Mouse (Mus musculus) neural tube, embryonic 13.5 days (tissue): Measurements from ENCODE around the gene Espn. TPM values are rescaled to one million over a fixed set of nuclear protein-coding genes. Genes with fewer than 3 reads are reported as not detected.

Source experiments
- ATAC-seq: fragments of 200-750 bp; cut with Nextera tagmentation; 2 replicates; pipeline ENCODE4 v1.8.0; 2017; ENCODE audit warnings: low read depth, mild to moderate bottlenecking, moderate TSS enrichment, moderate library complexity
- H3K27ac ChIP-seq: fragments of 300-500 bp; sonication (generic); replicated peaks from 2 replicates; pipeline ENCODE4 v1.5.1; 2015; ENCODE audit warnings: moderate library complexity, mild to moderate bottlenecking, inconsistent platforms
- H3K27me3 ChIP-seq: fragments of 300-500 bp; sonication (generic); 2 replicates; pipeline ENCODE4 v1.6.1; 2015; ENCODE audit warnings: mild to moderate bottlenecking, inconsistent platforms
- H3K36me3 ChIP-seq: fragments of 300-500 bp; sonication (generic); 2 replicates; pipeline ENCODE4 v1.6.1; 2015; ENCODE audit warnings: mild to moderate bottlenecking, inconsistent platforms
- H3K4me1 ChIP-seq: fragments of 300-500 bp; sonication (generic); replicated peaks from 2 replicates; pipeline ENCODE4 v1.6.1; 2015; ENCODE audit warnings: inconsistent platforms
- H3K4me2 ChIP-seq: fragments of 300-500 bp; sonication (generic); 2 replicates; pipeline ENCODE4 v1.6.1; 2015; ENCODE audit warnings: inconsistent platforms, mild to moderate bottlenecking, moderate library complexity
- H3K4me3 ChIP-seq: fragments of 300-500 bp; sonication (generic); 2 replicates; pipeline ENCODE4 v1.5.1; 2015; ENCODE audit warnings: mild to moderate bottlenecking, inconsistent platforms
- H3K9ac ChIP-seq: fragments of 300-500 bp; sonication (generic); 2 replicates; pipeline ENCODE4 v1.6.1; 2015; ENCODE audit warnings: moderate library complexity, mild to moderate bottlenecking, inconsistent platforms
- H3K9me3 ChIP-seq: fragments of 300-500 bp; sonication (generic); 2 replicates; pipeline ENCODE4 v1.6.1; 2016; ENCODE audit warnings: inconsistent platforms
- WGBS: fragments of 180-500 bp; shearing (Covaris S2); methylation state at CpG from one replicate; pipeline ENCODE4 v1.1.7; 2015; 5-methylcytosine and 5-hydroxymethylcytosine counted together
- polyA plus RNA-seq: library from polyadenylated mRNA; unstranded; fragments of >200 nt; fragmentation: Nextera tagmentation; extraction: Ambion mirVana; gene quantifications from 2 replicates; pipeline ENCODE4 v1.2.1, GENCODE M21; 2015

The Espn gene
- 0.21 and 0.51 TPM in 2 replicates for polyA plus RNA-seq

GRCm38 (mm10) chr4:152151966-152152544 is at the start of gene Espn:
Espn (minus strand) TSS chr4:152152371.
- no peaks in the 10 kb centered on the region for H3K36me3 ChIP-seq
- ATAC-seq, result peak; percentile 57
- no peak within 1 kb of the TSS for H3K27ac ChIP-seq
- H3K9me3 ChIP-seq, result no peaks in the 10 kb centered on the region
- peak within 1 kb of the TSS; percentile 38; the same call in 1 of the 2 replicates for H3K9ac ChIP-seq
- peak within 1 kb of the TSS; percentile 54 for H3K4me2 ChIP-seq
- WGBS, result under 1% methylated on average over 57 of the region's 57 CpGs
- H3K4me3 ChIP-seq, result peak within 1 kb of the TSS; percentile 30
- H3K4me1 ChIP-seq, result peaks cover 15% of the 10 kb centered on the region
- H3K27me3 ChIP-seq, result peaks cover 84% of the 10 kb centered on the region

DNA sequence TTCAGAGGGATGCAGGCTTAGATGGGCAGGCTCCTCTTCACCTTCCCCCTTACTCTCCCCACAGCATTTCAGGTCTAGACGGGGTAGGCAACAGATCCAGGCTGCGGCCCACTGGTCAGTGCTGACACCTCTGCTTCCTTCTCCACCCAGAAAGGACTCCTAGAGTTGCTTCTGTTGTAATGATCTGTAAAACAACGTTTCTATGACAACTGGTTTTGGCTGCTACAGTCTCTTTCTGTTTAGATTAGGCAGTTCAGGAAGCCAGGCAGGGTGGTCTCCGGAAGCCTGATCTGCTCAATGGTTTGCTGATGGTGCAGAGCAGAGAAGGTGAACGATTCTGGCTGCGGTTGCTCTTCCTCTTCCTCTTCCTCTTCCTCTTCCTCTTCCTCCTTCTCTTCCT is 49.3 kb upstream of the Espn start:
- no peak for ATAC-seq
- peaks cover 22% of the 10 kb centered on the region; the same call in 1 of the 2 replicates for H3K4me1 ChIP-seq
- H3K9ac ChIP-seq, result no peak overlapping the region
- no peak overlapping the region for H3K4me3 ChIP-seq
- H3K36me3 ChIP-seq, result no peaks in the 10 kb centered on the region
- no peaks in the 10 kb centered on the region for H3K9me3 ChIP-seq
- H3K27me3 ChIP-seq, result no peaks in the 10 kb centered on the region
- no peak overlapping the region for H3K4me2 ChIP-seq
- WGBS, result 82% methylated on average over 6 of the region's 6 CpGs
- H3K27ac ChIP-seq, result no peak overlapping the region

- Histone ChIP-seq H3K4me3 (no peak overlapping the region), H3K27ac (no peak overlapping the region), H3K36me3 (no peaks in the 10 kb centered on the region), H3K9me3 (no peaks in the 10 kb centered on the region), H3K4me1 (peaks cover 12% of the 10 kb centered on the region; the same call in 1 of the 2 replicates), H3K4me2 (no peak overlapping the region), H3K27me3 (no peaks in the 10 kb centered on the region), H3K9ac (no peak overlapping the region)
- ATAC-seq, result no peak
- WGBS, result 76% methylated on average over 1 of the region's 1 CpGs
Observed at GRCm38 (mm10) chr4:152199617-152200016, 47.4 kb upstream of the Espn start.

DNA sequence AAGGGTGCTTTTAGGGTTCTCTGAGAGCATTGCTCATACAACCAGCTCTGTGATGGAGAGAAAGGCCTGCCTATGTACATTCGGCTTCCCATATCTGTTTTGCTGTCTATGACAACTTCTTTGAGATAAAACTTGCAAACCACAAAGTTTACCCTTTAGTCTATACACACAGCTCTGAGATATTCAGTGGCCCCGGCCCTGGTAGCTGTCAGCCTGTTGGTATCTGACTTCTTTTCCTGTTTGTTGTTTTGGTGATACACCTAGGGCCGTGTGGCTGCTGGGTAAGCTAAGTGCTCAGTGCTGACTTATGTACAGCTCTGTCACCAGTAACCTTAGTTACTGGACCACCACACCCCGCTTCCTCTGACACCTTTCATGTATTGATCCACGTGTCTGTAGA is 45.4 kb upstream of the Espn start:
- Histone ChIP-seq H3K4me3 (no peak overlapping the region), H3K27me3 (no peaks in the 10 kb centered on the region), H3K9ac (no peak overlapping the region), H3K4me1 (peaks cover 16% of the 10 kb centered on the region), H3K27ac (no peak overlapping the region), H3K9me3 (no peaks in the 10 kb centered on the region), H3K4me2 (no peak overlapping the region), H3K36me3 (no peaks in the 10 kb centered on the region)
- WGBS, result 83% methylated on average over 5 of the region's 5 CpGs
- ATAC-seq, result no peak

DNA sequence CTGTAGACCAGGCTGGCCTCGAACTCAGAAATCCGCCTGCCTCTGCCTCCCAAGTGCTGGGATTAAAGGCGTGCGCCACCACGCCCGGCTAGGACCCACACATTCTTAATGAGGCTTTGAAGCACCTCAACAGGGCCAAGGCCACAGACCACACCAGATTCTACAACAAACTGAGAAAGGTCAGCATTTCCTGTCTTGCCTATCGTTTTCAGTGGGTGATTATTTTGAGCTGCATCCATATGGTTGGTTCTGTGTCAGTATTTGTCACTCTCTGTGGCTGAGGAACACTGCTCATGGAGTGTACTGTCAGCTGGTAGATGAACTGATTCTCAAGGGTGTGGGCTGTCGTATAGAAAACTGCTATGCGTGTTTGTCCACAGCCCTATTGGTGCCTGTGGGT is 44.1 kb upstream of the Espn start:
- H3K9ac ChIP-seq, result no peak overlapping the region
- H3K4me3 ChIP-seq, result no peak overlapping the region
- H3K27me3 ChIP-seq, result no peaks in the 10 kb centered on the region
- peaks cover 12% of the 10 kb centered on the region; the same call in 1 of the 2 replicates for H3K4me1 ChIP-seq
- ATAC-seq, result no peak
- no peaks in the 10 kb centered on the region for H3K9me3 ChIP-seq
- H3K27ac ChIP-seq, result no peak overlapping the region
- 94% methylated on average over 9 of the region's 9 CpGs for WGBS
- H3K4me2 ChIP-seq, result no peak overlapping the region
- H3K36me3 ChIP-seq, result no peaks in the 10 kb centered on the region

- Histone ChIP-seq H3K9ac (no peak overlapping the region), H3K4me1 (peaks cover 26% of the 10 kb centered on the region), H3K9me3 (no peaks in the 10 kb centered on the region), H3K4me3 (no peak overlapping the region), H3K27me3 (no peaks in the 10 kb centered on the region), H3K27ac (no peak overlapping the region), H3K4me2 (no peak overlapping the region), H3K36me3 (no peaks in the 10 kb centered on the region)
- WGBS, result 94% methylated on average over 3 of the region's 3 CpGs
- no peak for ATAC-seq
Observed at GRCm38 (mm10) chr4:152194476-152195175, 42.5 kb upstream of the Espn start.

GRCm38 (mm10) chr4:152192569-152192968 is 40.4 kb upstream of the Espn start:
- WGBS, result 51% methylated on average over 4 of the region's 4 CpGs

GRCm38 (mm10) chr4:152190701-152191100 is 38.5 kb upstream of the Espn start:
- Histone ChIP-seq H3K27me3 (no peaks in the 10 kb centered on the region), H3K4me3 (no peak overlapping the region), H3K9me3 (no peaks in the 10 kb centered on the region), H3K36me3 (no peaks in the 10 kb centered on the region), H3K27ac (no peak overlapping the region), H3K9ac (no peak overlapping the region), H3K4me1 (peaks cover 38% of the 10 kb centered on the region), H3K4me2 (no peak overlapping the region)
- no peak for ATAC-seq
- 76% methylated on average over 5 of the region's 5 CpGs for WGBS

More at GRCm38 (mm10) chr4:152192569-152192968, 40.4 kb upstream of the Espn start:
- no peak overlapping the region for H3K4me2 ChIP-seq
- H3K9ac ChIP-seq, result no peak overlapping the region
- H3K4me1 ChIP-seq, result peaks cover 26% of the 10 kb centered on the region
- no peaks in the 10 kb centered on the region for H3K9me3 ChIP-seq
- H3K27me3 ChIP-seq, result no peaks in the 10 kb centered on the region
- ATAC-seq, result no peak
- no peak overlapping the region for H3K4me3 ChIP-seq
- H3K27ac ChIP-seq, result no peak overlapping the region
- H3K36me3 ChIP-seq, result no peaks in the 10 kb centered on the region

- 44% methylated on average over 11 of the region's 11 CpGs for WGBS
- no peaks in the 10 kb centered on the region for H3K9me3 ChIP-seq
- no peak overlapping the region; the same call in 1 of the 2 replicates for H3K27ac ChIP-seq
- H3K36me3 ChIP-seq, result no peaks in the 10 kb centered on the region
- H3K4me3 ChIP-seq, result no peak overlapping the region
- H3K4me2 ChIP-seq, result no peak overlapping the region
- H3K9ac ChIP-seq, result no peak overlapping the region; the same call in 1 of the 2 replicates
- H3K4me1 ChIP-seq, result peaks cover 43% of the 10 kb centered on the region
- ATAC-seq, result no peak
- no peaks in the 10 kb centered on the region for H3K27me3 ChIP-seq
Observed at GRCm38 (mm10) chr4:152190096-152190653, 38.0 kb upstream of the Espn start.

DNA sequence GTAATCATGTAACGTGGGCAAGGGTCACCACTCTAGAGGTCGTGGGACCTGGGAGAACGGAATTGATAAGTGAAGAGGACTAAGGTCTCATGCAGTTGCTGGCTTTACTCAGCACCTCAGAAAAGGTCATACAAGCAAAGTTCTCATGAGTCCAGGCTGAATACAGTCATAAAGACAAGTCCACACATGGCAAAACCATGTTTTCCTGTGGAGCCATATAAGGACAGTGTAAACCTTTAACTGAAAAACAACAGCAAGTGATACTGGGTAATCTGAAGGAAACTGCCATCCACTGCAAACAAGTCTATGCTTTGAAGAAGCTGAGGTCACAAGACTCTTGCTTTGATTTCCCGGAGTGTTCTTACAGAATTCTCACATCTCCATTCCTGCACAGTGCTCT is 37.5 kb upstream of the Espn start:
- H3K27me3 ChIP-seq, result no peaks in the 10 kb centered on the region
- no peaks in the 10 kb centered on the region for H3K9me3 ChIP-seq
- no peak overlapping the region for H3K27ac ChIP-seq
- no peak for ATAC-seq
- H3K4me2 ChIP-seq, result no peak overlapping the region
- WGBS, result 83% methylated on average over 4 of the region's 4 CpGs
- peaks cover 48% of the 10 kb centered on the region for H3K4me1 ChIP-seq
- H3K9ac ChIP-seq, result no peak overlapping the region; the same call in 1 of the 2 replicates
- H3K4me3 ChIP-seq, result no peak overlapping the region
- H3K36me3 ChIP-seq, result no peaks in the 10 kb centered on the region

- no peaks in the 10 kb centered on the region for H3K36me3 ChIP-seq
- H3K9me3 ChIP-seq, result no peaks in the 10 kb centered on the region
- no peak overlapping the region for H3K4me3 ChIP-seq
- H3K4me2 ChIP-seq, result no peak overlapping the region
- H3K27me3 ChIP-seq, result no peaks in the 10 kb centered on the region
- 92% methylated on average over 6 of the region's 6 CpGs for WGBS
- H3K27ac ChIP-seq, result no peak overlapping the region
- no peak overlapping the region for H3K9ac ChIP-seq
- H3K4me1 ChIP-seq, result peaks cover 52% of the 10 kb centered on the region
- no peak for ATAC-seq
Observed at GRCm38 (mm10) chr4:152189071-152189470, 36.9 kb upstream of the Espn start.

DNA sequence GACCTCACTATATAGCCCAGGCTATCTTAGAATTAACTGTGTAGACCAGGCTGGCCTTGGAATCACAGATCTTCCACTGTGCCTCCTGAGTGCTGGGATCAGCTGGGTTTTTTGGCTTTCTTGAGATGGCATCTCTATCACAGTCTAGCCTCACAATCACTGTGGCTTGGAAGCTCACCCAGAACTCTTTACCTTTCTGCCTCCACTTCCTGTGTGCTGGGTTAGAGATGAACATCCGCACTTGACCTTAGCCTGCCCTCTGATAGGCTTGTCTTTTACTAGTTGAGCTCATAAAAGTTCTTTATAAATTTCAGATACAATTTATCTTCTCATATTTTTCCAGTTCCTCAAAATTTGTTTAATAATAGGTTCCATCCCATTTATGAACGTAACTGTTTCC is 36.5 kb upstream of the Espn start:
- ATAC-seq, result no peak
- H3K4me3 ChIP-seq, result no peak overlapping the region
- peaks cover 52% of the 10 kb centered on the region for H3K4me1 ChIP-seq
- H3K9ac ChIP-seq, result no peak overlapping the region
- H3K36me3 ChIP-seq, result no peaks in the 10 kb centered on the region
- no peaks in the 10 kb centered on the region for H3K9me3 ChIP-seq
- H3K4me2 ChIP-seq, result no peak overlapping the region
- H3K27ac ChIP-seq, result no peak overlapping the region
- WGBS, result 96% methylated on average over 2 of the region's 2 CpGs
- H3K27me3 ChIP-seq, result no peaks in the 10 kb centered on the region
